Mouse (Mus musculus): Measurements from ENCODE around the gene Rxfp4.

DNA sequence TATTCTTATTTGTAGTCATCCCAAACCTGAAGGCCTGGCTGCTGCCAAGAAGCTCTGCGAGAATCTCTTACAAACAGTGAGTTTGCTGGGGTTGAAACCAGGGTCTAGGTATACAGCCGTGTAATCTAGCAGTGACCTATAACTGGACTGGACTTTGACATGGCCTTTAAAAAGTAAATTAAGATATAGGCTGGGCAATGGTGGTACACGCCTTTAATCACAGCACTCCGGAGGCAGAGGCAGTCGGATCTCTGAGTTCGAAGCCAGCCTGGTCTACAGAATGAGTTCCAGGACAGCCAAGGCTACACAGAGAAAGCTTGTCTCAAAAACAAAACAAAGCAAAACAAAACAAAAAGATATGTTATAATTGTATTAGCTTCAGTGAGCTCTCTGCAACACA, 45.9 kb upstream of the Rxfp4 start:
- no peak for TF ChIP-seq GATA1 (IDR thresholded peaks at IDR 0.05; ENCODE audit: low read length)
- no peak for TF ChIP-seq TAL1 (IDR thresholded peaks at IDR 0.05; ENCODE audit: low read length)

Measured in erythroblast, embryonic 14.5 days (primary cell).